Mouse (Mus musculus) heart, embryonic 11.5 days (tissue): ENCODE results near the gene Klhl2. TPM values are rescaled to one million over a fixed set of nuclear protein-coding genes. Genes with fewer than 3 reads are reported as not detected.

Source experiments
- ATAC-seq: fragments of 200-750 bp; cut with Nextera tagmentation; replicated peaks from 2 replicates; pipeline ENCODE4 v1.8.0; 2017; ENCODE audit warnings: moderate library complexity; ENCODE audit not compliant: insufficient number of reproducible peaks, low FRiP score, low TSS enrichment
- H3K27ac ChIP-seq: fragments of 300-500 bp; sonication (generic); 2 replicates; pipeline ENCODE4 v1.5.1; 2014; ENCODE audit warnings: mild to moderate bottlenecking, low read depth, low read length
- H3K27me3 ChIP-seq: fragments of 300-500 bp; sonication (generic); 2 replicates; pipeline ENCODE4 v1.6.1; 2014; ENCODE audit warnings: mild to moderate bottlenecking, low read length, mixed read lengths; ENCODE audit not compliant: control insufficient read depth, insufficient read depth
- H3K36me3 ChIP-seq: fragments of 300-500 bp; sonication (generic); 2 replicates; pipeline ENCODE4 v1.6.1; 2014; ENCODE audit warnings: mild to moderate bottlenecking, low read length, moderate library complexity, mixed read lengths; ENCODE audit not compliant: control insufficient read depth, insufficient read depth
- H3K4me1 ChIP-seq: fragments of 300-500 bp; sonication (generic); 2 replicates; pipeline ENCODE4 v1.6.1; 2014; ENCODE audit warnings: low read length; ENCODE audit not compliant: control insufficient read depth, insufficient read depth
- H3K4me2 ChIP-seq: fragments of 300-500 bp; sonication (generic); 2 replicates; pipeline ENCODE4 v1.6.1; 2014; ENCODE audit warnings: mild to moderate bottlenecking, moderate library complexity
- H3K4me3 ChIP-seq: fragments of 300-500 bp; sonication (generic); 2 replicates; pipeline ENCODE4 v1.5.1; 2014; ENCODE audit warnings: low read depth, low read length
- H3K9ac ChIP-seq: fragments of 300-500 bp; sonication (generic); 2 replicates; pipeline ENCODE4 v1.6.1; 2014; ENCODE audit warnings: mild to moderate bottlenecking, low read depth, low read length, moderate library complexity
- H3K9me3 ChIP-seq: fragments of 300-500 bp; sonication (generic); replicated peaks from 2 replicates; pipeline ENCODE4 v1.6.1; 2016; ENCODE audit warnings: low read length; ENCODE audit not compliant: control insufficient read depth
- WGBS: fragments of 180-500 bp; shearing (Covaris S2); extraction: QIAGEN DNeasy Blood & Tissue Kit; methylation state at CpG from one replicate; pipeline ENCODE4 v1.1.7; 2014; ENCODE audit not compliant: insufficient replicate concordance; 5-methylcytosine and 5-hydroxymethylcytosine counted together
- polyA plus RNA-seq: library from polyadenylated mRNA; unstranded; fragments of >200 nt; fragmentation: Nextera tagmentation; extraction: Ambion mirVana; gene quantifications from 2 replicates; pipeline ENCODE4 v1.2.1, GENCODE M21; 2014

The Klhl2 gene
- polyA plus RNA-seq, 1 experiment from 2014 or later = 10.8 TPM

DNA sequence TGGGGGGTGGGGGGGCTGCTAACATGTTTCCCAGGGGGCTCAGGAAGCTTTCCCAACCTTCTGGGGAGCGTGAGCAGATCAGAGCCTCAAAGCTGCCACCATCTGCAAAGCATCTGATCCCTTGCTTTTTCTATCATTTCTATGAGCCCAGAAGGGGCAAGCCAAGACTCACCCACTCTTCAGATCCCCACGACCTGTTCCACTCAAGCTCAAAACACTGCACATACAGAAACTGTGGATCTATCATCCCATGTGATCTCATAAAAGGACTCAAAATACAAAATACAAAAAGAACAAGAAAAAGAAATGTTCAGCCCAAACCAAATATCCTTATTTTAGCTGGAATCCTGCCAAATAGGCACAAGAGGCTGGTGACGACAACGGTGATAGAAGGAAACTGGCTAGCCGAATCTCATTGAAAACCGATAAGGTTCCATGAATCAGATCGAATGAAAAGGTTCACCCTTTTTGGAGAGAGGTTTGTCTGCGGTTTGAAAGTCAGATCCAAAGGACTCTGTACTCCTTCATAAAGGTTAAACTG is 1.5 kb downstream of the Klhl2 start:
- ATAC-seq = no peak
- Histone ChIP-seq H3K9me3 (no peaks in the 10 kb centered on the region), H3K27me3 (no peaks in the 10 kb centered on the region), H3K4me2 (peak overlapping the region; percentile 89), H3K4me1 (peaks cover 12% of the 10 kb centered on the region), H3K27ac (no peak overlapping the region), H3K36me3 (no peaks in the 10 kb centered on the region), H3K4me3 (peak overlapping the region; percentile 82), H3K9ac (no peak overlapping the region)
- 14% methylated on average over 8 of the region's 8 CpGs for WGBS

DNA sequence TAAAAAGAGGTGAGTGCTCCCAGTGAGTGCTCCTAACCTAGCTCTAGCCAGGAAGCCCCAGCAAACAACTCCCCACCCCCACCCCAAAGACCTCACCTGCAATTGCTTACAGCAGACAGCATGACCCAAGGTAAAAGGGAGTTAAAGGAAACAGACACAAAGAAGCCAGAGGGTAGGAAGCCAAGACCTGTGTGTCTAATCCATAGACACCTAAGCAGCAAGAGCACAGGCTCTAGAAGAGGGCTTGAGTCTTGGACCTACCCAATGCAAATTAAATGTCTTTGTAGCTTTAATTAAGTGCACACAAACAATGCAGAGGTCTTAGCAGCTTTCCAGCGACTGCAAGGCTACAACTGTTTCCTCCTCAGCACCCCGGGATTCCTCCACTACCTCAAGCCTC is 2.2 kb downstream of the Klhl2 start:
- no peaks in the 10 kb centered on the region for H3K9me3 ChIP-seq
- H3K4me2 ChIP-seq = no peak overlapping the region
- no peak overlapping the region for H3K9ac ChIP-seq
- H3K27me3 ChIP-seq = no peaks in the 10 kb centered on the region
- ATAC-seq = no peak
- WGBS = 24% methylated on average over 2 of the region's 2 CpGs
- H3K36me3 ChIP-seq = no peaks in the 10 kb centered on the region
- no peak overlapping the region for H3K27ac ChIP-seq
- no peak overlapping the region for H3K4me3 ChIP-seq
- peaks cover 12% of the 10 kb centered on the region for H3K4me1 ChIP-seq

DNA sequence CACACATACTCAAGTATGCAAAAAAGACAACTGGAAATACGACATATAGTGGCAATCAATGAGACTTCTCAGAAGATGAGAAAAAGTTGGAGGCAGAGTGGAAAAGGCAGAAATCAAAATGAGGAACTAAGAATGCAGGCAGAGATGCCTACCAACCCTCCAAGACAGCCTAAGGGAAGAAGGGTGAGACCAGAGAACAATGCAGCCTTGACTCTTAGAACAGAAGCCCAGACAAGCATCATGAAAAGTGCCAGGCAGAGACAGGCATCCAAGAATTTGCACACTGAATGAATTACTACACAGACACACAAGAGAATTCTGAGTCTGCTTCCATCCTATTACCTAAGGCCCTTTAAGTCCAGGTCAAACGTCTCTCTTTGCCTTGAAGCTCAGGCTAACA is 2.6 kb downstream of the Klhl2 start:
- no peak for ATAC-seq
- Histone ChIP-seq H3K4me2 (no peak overlapping the region), H3K9ac (no peak overlapping the region), H3K9me3 (no peaks in the 10 kb centered on the region), H3K36me3 (no peaks in the 10 kb centered on the region), H3K27me3 (no peaks in the 10 kb centered on the region), H3K27ac (no peak overlapping the region), H3K4me3 (no peak overlapping the region), H3K4me1 (peaks cover 12% of the 10 kb centered on the region)
- WGBS = 53% methylated on average over 2 of the region's 2 CpGs

DNA sequence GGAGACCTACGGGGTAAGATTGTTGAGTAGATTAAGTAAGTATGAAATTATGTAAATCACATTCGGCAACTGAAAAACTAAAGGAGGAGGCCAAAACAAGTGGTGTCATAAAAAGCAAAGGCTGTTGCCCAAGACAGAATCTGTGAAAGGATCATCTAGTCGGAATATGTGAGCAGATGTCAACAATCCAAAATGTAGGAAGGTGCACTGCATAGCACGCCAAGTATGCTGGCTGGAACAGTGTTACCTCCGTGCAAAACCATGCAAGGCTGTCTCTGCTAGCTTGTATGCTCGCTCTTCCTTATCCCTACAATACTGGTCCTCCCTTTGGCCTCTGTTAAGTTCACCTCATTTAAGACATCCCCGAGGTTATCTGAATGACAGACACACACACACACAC is 4.5 kb downstream of the Klhl2 start:
- Histone ChIP-seq H3K36me3 (no peaks in the 10 kb centered on the region), H3K27me3 (no peaks in the 10 kb centered on the region), H3K9ac (no peak overlapping the region), H3K27ac (no peak overlapping the region), H3K4me1 (peaks cover 9% of the 10 kb centered on the region), H3K4me3 (no peak overlapping the region), H3K9me3 (no peaks in the 10 kb centered on the region), H3K4me2 (no peak overlapping the region)
- ATAC-seq = no peak
- WGBS = 76% methylated on average over 7 of the region's 7 CpGs

DNA sequence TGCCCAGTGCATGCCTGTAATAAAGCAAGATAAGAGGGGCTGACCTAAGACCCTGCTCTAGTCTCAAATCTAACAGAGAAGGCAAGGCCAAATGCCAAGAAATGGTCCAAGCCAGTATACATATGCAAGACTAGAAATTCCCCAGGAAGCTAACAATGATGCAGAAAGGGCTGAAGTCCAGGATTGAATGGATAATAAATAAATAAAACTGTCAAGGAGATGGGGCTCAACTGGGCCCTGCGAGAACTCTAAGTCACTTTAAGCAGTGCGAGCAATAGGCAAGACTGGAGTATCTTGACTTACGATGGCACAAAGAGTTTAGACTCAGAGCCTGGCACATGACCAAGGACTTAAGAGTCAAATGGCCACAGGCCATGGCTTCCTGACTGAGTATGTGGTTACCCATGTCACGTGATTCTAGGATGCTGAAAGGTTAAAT is 5.8 kb downstream of the Klhl2 start:
- 90% methylated on average over 4 of the region's 4 CpGs for WGBS
- H3K27ac ChIP-seq = no peak overlapping the region
- no peak overlapping the region for H3K9ac ChIP-seq
- no peak overlapping the region for H3K4me3 ChIP-seq
- H3K4me2 ChIP-seq = no peak overlapping the region
- no peaks in the 10 kb centered on the region for H3K36me3 ChIP-seq
- no peaks in the 10 kb centered on the region for H3K9me3 ChIP-seq
- H3K27me3 ChIP-seq = no peaks in the 10 kb centered on the region
- peaks cover 9% of the 10 kb centered on the region for H3K4me1 ChIP-seq
- no peak for ATAC-seq

DNA sequence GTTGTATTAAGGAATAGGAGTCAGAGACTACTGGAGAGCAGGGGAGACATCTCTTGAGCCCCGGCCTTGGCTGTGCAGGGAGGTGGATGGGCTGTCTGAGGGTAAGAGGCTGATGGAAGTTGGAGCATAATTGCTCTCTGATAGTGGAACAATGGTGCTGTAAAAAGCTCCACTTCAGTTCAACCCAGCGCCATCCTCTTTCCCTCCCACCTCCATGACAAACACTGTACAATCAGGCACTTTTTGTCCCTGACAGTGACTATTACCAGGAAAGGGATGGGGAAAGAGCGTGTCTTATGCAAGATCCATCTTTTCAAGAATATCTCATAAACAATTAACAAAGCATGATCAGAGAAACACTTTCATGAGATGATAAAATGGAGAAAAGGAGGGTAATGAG is 6.6 kb downstream of the Klhl2 start:
- H3K4me3 ChIP-seq = no peak overlapping the region
- no peaks in the 10 kb centered on the region for H3K9me3 ChIP-seq
- peaks cover 5% of the 10 kb centered on the region; the same call in 1 of the 2 replicates for H3K4me1 ChIP-seq
- H3K4me2 ChIP-seq = no peak overlapping the region
- no peak overlapping the region for H3K27ac ChIP-seq
- WGBS = 63% methylated on average over 3 of the region's 3 CpGs
- H3K9ac ChIP-seq = no peak overlapping the region
- ATAC-seq = no peak
- H3K36me3 ChIP-seq = no peaks in the 10 kb centered on the region
- no peaks in the 10 kb centered on the region for H3K27me3 ChIP-seq

DNA sequence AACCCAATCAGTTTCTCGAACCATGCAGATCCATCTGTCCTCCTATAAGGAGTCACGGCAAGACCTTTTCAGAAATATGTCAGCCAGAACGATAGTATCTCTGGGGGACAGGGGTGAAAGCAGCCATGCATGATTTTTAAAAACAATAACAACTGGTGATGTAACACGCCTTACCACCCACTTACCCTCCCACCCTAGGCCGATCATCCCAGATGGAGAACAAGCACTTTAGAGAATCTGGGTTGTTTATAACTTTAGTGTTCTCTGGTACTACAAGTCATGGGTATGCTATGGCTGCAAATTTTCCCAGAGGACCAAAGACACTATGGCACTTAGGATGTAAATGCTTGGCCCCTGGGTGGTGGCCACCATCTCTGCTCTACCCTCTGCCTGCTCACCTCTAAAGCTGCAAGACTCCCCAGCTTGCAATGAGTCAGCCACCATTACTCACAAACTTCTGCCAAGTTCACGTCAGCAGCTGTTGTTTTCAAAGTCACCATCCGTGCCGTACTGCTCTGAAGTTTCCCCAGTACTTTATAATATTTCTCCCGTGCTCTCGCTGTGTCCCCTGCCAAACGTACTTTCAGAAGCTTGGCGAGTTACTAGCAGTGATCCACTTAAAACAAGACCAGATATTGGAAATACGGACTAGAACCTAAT is 7.9 kb downstream of the Klhl2 start:
- no peaks in the 10 kb centered on the region for H3K36me3 ChIP-seq
- no peaks in the 10 kb centered on the region for H3K27me3 ChIP-seq
- no peak overlapping the region for H3K9ac ChIP-seq
- H3K9me3 ChIP-seq = no peaks in the 10 kb centered on the region
- no peak for ATAC-seq
- no peak overlapping the region for H3K4me2 ChIP-seq
- peaks cover 4% of the 10 kb centered on the region for H3K4me1 ChIP-seq
- WGBS = 80% methylated on average over 13 of the region's 13 CpGs
- H3K27ac ChIP-seq = no peak overlapping the region
- no peak overlapping the region for H3K4me3 ChIP-seq

DNA sequence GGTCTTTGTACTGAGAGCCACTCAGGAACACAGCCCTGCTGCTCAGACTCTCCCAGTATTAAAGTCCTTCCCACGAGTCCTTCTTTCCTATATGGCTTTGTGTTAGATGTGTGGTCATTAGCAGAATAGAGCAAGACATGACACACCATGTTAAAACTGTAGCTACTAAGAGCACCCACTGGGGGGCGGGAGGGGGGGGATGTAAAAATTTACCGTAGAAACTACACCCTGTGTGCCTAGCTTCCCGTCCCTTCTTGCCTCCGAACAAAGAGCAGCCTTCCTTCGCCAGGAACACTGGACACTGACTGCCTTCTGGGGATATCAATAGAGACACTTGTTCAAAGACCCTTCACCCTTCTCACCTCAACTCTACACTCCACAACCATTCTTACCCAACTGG is 10.2 kb downstream of the Klhl2 start:
- Histone ChIP-seq H3K36me3 (no peaks in the 10 kb centered on the region), H3K4me2 (no peak overlapping the region), H3K27me3 (no peaks in the 10 kb centered on the region), H3K9me3 (no peaks in the 10 kb centered on the region), H3K9ac (no peak overlapping the region), H3K4me1 (peaks cover 6% of the 10 kb centered on the region), H3K27ac (no peak overlapping the region), H3K4me3 (no peak overlapping the region)
- 73% methylated on average over 6 of the region's 6 CpGs for WGBS
- no peak for ATAC-seq
